Mouse (Mus musculus): ENCODE data around the gene Mfn1. TPM values are rescaled to one million over a fixed set of nuclear protein-coding genes. Genes with fewer than 3 reads are reported as not detected.

The Mfn1 gene
- polyA plus RNA-seq (2015; fragmentation: Nextera tagmentation; extraction: Ambion mirVana) = 36.4 and 45.0 TPM in 2 replicates

DNA sequence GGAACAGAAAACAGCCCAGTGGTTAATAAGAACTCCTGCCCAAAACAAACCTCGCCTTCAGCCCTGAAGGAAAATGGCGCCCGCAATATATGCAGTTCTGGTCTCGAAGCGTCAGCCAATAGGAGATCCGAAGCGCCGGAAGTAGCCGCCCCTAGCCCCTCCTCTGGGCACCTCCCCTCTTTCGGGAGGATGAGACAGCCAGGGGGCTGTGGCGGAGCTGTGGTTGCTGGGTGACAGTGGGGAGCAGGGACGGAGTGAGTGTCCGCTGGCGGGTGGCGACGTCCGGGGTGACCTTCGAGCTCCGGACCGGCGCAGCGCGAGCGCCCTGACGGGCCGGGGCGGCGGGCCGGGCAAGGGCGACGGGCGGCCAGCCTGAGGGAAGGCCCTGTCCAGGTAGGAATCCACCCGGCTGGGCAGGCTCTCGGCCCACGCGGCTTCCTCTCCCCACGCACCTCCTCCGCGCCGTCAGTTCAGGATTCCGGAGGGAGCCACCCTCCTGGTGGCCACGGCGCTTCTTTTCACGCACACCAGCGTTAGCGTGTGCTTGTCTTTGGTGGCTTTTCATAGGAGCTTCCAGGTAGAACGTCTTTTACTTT, at the start of gene Mfn1:
Mfn1 (plus strand) TSS at position 163 of the 596 bp plus-strand sequence.
- H3K9me3 ChIP-seq = no peaks in the 10 kb centered on the region
- H3K9ac ChIP-seq = peak within 1 kb of the TSS; percentile 82
- peaks cover 14% of the 10 kb centered on the region for H3K36me3 ChIP-seq
- peaks cover 15% of the 10 kb centered on the region for H3K4me1 ChIP-seq (replicated peaks)
- under 1% methylated on average over 47 of the region's 47 CpGs for WGBS
- H3K27ac ChIP-seq (replicated peaks) = peak within 1 kb of the TSS; percentile 86
- no peaks in the 10 kb centered on the region for H3K27me3 ChIP-seq
- ATAC-seq (ENCODE audit: low FRiP score, low read depth) = peak; percentile 100
- H3K4me3 ChIP-seq = peak within 1 kb of the TSS; percentile 74
- H3K4me2 ChIP-seq = peak within 1 kb of the TSS; percentile 63

- no peak for ATAC-seq (ENCODE audit: low FRiP score, low read depth)
- Histone ChIP-seq H3K9me3 (no peaks in the 10 kb centered on the region), H3K27ac (replicated peaks) (no peak overlapping the region), H3K9ac (no peak overlapping the region), H3K4me1 (replicated peaks) (no peaks in the 10 kb centered on the region), H3K36me3 (no peaks in the 10 kb centered on the region), H3K4me2 (no peak overlapping the region), H3K27me3 (no peaks in the 10 kb centered on the region), H3K4me3 (no peak overlapping the region)
- WGBS = 88% methylated on average over 7 of the region's 7 CpGs
These were observed 49.3 kb upstream of the Mfn1 start for GRCm38 (mm10) chr3:32479961-32480360.

- Histone ChIP-seq H3K9ac (no peak overlapping the region), H3K36me3 (no peaks in the 10 kb centered on the region), H3K27me3 (no peaks in the 10 kb centered on the region), H3K4me1 (replicated peaks) (no peaks in the 10 kb centered on the region), H3K9me3 (no peaks in the 10 kb centered on the region), H3K27ac (replicated peaks) (no peak overlapping the region), H3K4me2 (no peak overlapping the region), H3K4me3 (no peak overlapping the region)
- ATAC-seq (ENCODE audit: low FRiP score, low read depth) = no peak
- 85% methylated on average over 3 of the region's 3 CpGs for WGBS
These were observed 46.2 kb upstream of the Mfn1 start for GRCm38 (mm10) chr3:32483035-32483434.

- no peaks in the 10 kb centered on the region for H3K36me3 ChIP-seq
- H3K9ac ChIP-seq = no peak overlapping the region
- no peak for ATAC-seq (ENCODE audit: low FRiP score, low read depth)
- H3K4me2 ChIP-seq = no peak overlapping the region
- WGBS = 83% methylated on average over 4 of the region's 4 CpGs
- H3K9me3 ChIP-seq = no peaks in the 10 kb centered on the region
- no peaks in the 10 kb centered on the region for H3K4me1 ChIP-seq (replicated peaks)
- no peak overlapping the region for H3K27ac ChIP-seq (replicated peaks)
- H3K4me3 ChIP-seq = no peak overlapping the region
- no peaks in the 10 kb centered on the region for H3K27me3 ChIP-seq
These were observed 42.7 kb upstream of the Mfn1 start for GRCm38 (mm10) chr3:32486543-32486942.

GRCm38 (mm10) chr3:32488172-32488571, 41.1 kb upstream of the Mfn1 start:
- H3K27me3 ChIP-seq = no peaks in the 10 kb centered on the region
- H3K36me3 ChIP-seq = no peaks in the 10 kb centered on the region
- H3K4me3 ChIP-seq = no peak overlapping the region
- H3K4me1 ChIP-seq (replicated peaks) = no peaks in the 10 kb centered on the region
- no peak for ATAC-seq (ENCODE audit: low FRiP score, low read depth)
- no peak overlapping the region for H3K27ac ChIP-seq (replicated peaks)
- no peaks in the 10 kb centered on the region for H3K9me3 ChIP-seq
- H3K9ac ChIP-seq = no peak overlapping the region
- no peak overlapping the region for H3K4me2 ChIP-seq
- 85% methylated on average over 6 of the region's 6 CpGs for WGBS

DNA sequence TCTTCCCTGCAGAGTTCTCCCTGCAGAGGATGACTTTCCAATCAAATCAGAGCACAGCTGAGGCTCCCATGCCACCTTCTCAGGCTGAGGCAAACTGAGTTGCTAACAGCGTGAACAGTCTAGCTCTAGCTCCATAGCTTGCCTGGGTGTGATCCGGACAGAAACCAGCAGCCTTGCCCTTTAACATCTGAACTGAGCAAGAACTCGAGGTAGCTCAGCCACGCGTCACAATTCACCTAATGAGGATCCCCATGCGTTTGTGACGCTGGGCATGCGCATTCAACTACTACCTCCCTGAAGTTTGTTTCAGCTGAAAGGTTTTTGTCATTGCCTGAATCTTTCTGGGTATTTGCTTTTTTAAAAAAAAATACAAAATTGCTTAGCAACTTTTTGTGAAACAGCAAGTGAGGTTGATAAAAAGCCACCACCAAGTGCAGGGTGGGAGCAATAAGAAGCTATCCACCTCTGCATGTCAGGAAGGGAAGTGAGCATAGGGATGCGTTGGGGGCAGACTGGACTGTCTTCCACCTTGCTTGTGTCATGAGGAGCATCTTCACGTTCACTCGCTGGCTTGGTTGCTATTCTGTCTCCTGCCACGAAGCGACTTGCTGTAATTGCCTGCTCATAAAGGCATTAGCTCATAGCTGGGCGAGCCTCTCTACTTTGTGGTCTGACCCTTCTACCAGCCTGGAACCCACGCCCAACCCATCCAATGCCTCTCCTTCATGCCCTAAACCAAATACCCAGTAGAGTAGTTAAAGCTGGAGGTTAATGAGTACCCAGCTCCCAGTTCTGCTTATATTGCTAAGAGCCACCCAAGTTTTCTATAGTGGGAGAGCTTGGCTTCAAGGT, 39.0 kb upstream of the Mfn1 start:
- H3K9ac ChIP-seq = no peak overlapping the region
- H3K4me1 ChIP-seq (replicated peaks) = no peaks in the 10 kb centered on the region
- no peak overlapping the region for H3K4me3 ChIP-seq
- no peak overlapping the region for H3K4me2 ChIP-seq
- H3K36me3 ChIP-seq = no peaks in the 10 kb centered on the region
- 79% methylated on average over 15 of the region's 15 CpGs for WGBS
- H3K27ac ChIP-seq (replicated peaks) = no peak overlapping the region
- no peak for ATAC-seq (ENCODE audit: low FRiP score, low read depth)
- H3K9me3 ChIP-seq = no peaks in the 10 kb centered on the region
- H3K27me3 ChIP-seq = no peaks in the 10 kb centered on the region

DNA sequence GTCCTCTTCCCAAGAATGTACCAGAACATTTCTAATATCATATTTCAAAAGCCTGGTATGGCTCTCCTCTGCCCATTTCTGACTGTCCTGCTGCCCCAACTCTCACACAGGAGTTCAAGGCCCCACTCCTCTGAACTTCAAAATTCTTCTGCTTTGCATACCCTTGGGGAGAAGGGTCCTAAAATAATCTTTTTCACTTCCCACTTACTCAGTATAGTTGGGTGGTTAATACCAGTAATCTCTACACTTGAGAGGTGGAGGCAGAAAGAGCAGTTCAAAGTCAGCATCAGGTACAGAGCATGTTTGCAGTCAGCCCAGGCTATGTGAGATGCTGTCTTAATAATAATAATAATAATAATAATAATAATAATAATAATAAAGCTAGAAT, 38.3 kb upstream of the Mfn1 start:
- Histone ChIP-seq H3K9me3 (no peaks in the 10 kb centered on the region), H3K4me1 (replicated peaks) (no peaks in the 10 kb centered on the region), H3K27ac (replicated peaks) (no peak overlapping the region), H3K4me3 (no peak overlapping the region), H3K4me2 (no peak overlapping the region), H3K36me3 (no peaks in the 10 kb centered on the region), H3K9ac (no peak overlapping the region), H3K27me3 (no peaks in the 10 kb centered on the region)
- ATAC-seq (ENCODE audit: low FRiP score, low read depth) = no peak

DNA sequence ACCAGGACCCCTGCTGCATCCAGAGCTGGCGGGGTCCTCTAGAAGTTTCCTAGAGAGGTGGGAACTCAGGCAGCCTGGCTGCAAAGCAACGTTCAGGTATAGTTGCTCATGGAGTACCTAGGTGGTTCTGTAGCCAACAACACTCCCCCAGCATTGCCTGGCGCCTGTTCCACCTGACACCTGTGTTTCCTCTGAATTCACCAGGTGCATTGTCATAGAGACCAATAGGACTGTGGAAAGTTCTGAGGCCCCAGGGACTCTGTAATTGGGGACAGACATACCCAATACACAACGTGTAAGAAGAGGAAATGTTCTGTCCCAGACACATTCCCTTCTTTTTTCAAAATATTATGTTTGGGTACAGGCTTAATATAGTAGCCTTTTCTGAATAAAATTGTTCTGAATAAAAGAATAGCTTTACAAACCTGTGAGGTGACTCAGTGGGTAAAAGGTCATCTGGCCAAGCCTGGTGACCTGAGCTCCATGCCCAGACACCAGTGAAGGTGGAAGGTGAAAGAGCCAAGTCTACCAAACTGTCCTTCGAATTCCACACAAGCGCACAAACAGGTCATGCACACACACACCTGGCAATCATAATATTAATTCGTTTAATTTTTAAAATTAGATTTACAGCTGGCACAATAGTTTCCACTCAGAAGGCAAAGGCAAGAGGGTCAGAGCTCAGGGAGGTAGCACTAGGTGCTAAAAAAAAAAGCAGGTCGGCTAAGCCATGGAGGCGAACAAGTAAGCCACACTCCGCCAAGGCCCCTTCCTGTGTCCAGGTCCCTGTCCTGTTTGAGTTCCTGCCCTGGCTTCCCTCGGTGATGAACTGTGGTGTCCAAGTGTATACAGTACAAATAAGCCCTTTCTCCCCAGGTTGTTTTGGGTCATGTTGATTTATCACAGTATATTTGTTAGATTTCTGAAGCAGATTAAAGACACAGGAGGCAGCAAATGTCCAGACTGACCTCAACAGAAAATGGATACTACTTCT, 36.9 kb upstream of the Mfn1 start, which contains the start of gene Kcnmb3:
Kcnmb3 (minus strand) TSS at position 135 of the 994 bp plus-strand sequence.
- WGBS = 85% methylated on average over 11 of the region's 11 CpGs
- H3K4me1 ChIP-seq (replicated peaks) = no peaks in the 10 kb centered on the region
- H3K4me3 ChIP-seq = no peak within 1 kb of the TSS
- H3K36me3 ChIP-seq = no peaks in the 10 kb centered on the region
- no peak within 1 kb of the TSS for H3K4me2 ChIP-seq
- no peak within 1 kb of the TSS for H3K27ac ChIP-seq (replicated peaks)
- ATAC-seq (ENCODE audit: low FRiP score, low read depth) = no peak
- H3K27me3 ChIP-seq = no peaks in the 10 kb centered on the region
- no peaks in the 10 kb centered on the region for H3K9me3 ChIP-seq
- no peak within 1 kb of the TSS for H3K9ac ChIP-seq

GRCm38 (mm10) chr3:32494387-32495087, 34.7 kb upstream of the Mfn1 start:
- Histone ChIP-seq H3K36me3 (no peaks in the 10 kb centered on the region), H3K4me2 (no peak overlapping the region), H3K27me3 (no peaks in the 10 kb centered on the region), H3K9ac (no peak overlapping the region), H3K27ac (replicated peaks) (no peak overlapping the region), H3K4me1 (replicated peaks) (no peaks in the 10 kb centered on the region), H3K4me3 (no peak overlapping the region), H3K9me3 (no peaks in the 10 kb centered on the region)
- ATAC-seq (ENCODE audit: low FRiP score, low read depth) = no peak
- WGBS = 88% methylated on average over 8 of the region's 8 CpGs

- H3K4me3 ChIP-seq = no peak overlapping the region
- no peaks in the 10 kb centered on the region for H3K9me3 ChIP-seq
- no peak overlapping the region for H3K27ac ChIP-seq (replicated peaks)
- H3K36me3 ChIP-seq = no peaks in the 10 kb centered on the region
- no peaks in the 10 kb centered on the region for H3K27me3 ChIP-seq
- H3K4me1 ChIP-seq (replicated peaks) = no peaks in the 10 kb centered on the region
- no peak overlapping the region for H3K4me2 ChIP-seq
- WGBS = 29% methylated on average over 8 of the region's 8 CpGs
- ATAC-seq (ENCODE audit: low FRiP score, low read depth) = no peak
- H3K9ac ChIP-seq = no peak overlapping the region
These were observed 34.0 kb upstream of the Mfn1 start for GRCm38 (mm10) chr3:32495088-32495770.

Measured in hindbrain, embryonic 15.5 days (tissue).